Mouse (Mus musculus) liver, embryonic 13.5 days (tissue): ENCODE measurements around the gene Srrd. TPM values are rescaled to one million over a fixed set of nuclear protein-coding genes. Genes with fewer than 3 reads are reported as not detected.
A peak's percentile ranks its signal among the peaks of the same experiment; 100 is the strongest.

ENCODE experiments used
- ATAC-seq: fragments of 200-750 bp; cut with Nextera tagmentation; 2 replicates; pipeline ENCODE4 v1.8.0; 2017; ENCODE audit warnings: low read depth, mild to moderate bottlenecking, moderate number of reproducible peaks, moderate library complexity
- DNase-seq: peaks from one replicate; pipeline ENCODE4 v3.0.0; 2022
- H3K27ac ChIP-seq: fragments of 300-500 bp; sonication (generic); 2 replicates; pipeline ENCODE4 v1.5.1; 2015; ENCODE audit warnings: moderate library complexity, mild to moderate bottlenecking, inconsistent platforms
- H3K27me3 ChIP-seq: fragments of 300-500 bp; sonication (generic); 2 replicates; pipeline ENCODE4 v1.6.1; 2015; ENCODE audit warnings: mild to moderate bottlenecking, inconsistent platforms
- H3K36me3 ChIP-seq: fragments of 300-500 bp; sonication (generic); 2 replicates; pipeline ENCODE4 v1.6.1; 2015; ENCODE audit warnings: mild to moderate bottlenecking, inconsistent platforms
- H3K4me1 ChIP-seq: fragments of 300-500 bp; sonication (generic); replicated peaks from 2 replicates; pipeline ENCODE4 v1.6.1; 2015; ENCODE audit warnings: inconsistent platforms
- H3K4me2 ChIP-seq: fragments of 300-500 bp; sonication (generic); 2 replicates; pipeline ENCODE4 v1.6.1; 2015; ENCODE audit warnings: inconsistent platforms, mild to moderate bottlenecking, moderate library complexity
- H3K4me3 ChIP-seq: fragments of 300-500 bp; sonication (generic); replicated peaks from 2 replicates; pipeline ENCODE4 v1.5.1; 2015; ENCODE audit warnings: mild to moderate bottlenecking, inconsistent platforms
- H3K9ac ChIP-seq: fragments of 300-500 bp; sonication (generic); 2 replicates; pipeline ENCODE4 v1.6.1; 2015; ENCODE audit warnings: mild to moderate bottlenecking, inconsistent platforms
- H3K9me3 ChIP-seq: fragments of 300-500 bp; sonication (generic); replicated peaks from 2 replicates; pipeline ENCODE4 v1.6.1; 2016; ENCODE audit warnings: inconsistent platforms
- WGBS: fragments of 180-500 bp; shearing (Covaris S2); methylation state at CpG from one replicate; pipeline ENCODE4 v1.1.7; 2015; ENCODE audit not compliant: insufficient replicate concordance; 5-methylcytosine and 5-hydroxymethylcytosine counted together
- polyA plus RNA-seq: library from polyadenylated mRNA; unstranded; fragments of >200 nt; fragmentation: Nextera tagmentation; extraction: Ambion mirVana; gene quantifications from 2 replicates; pipeline ENCODE4 v1.2.1, GENCODE M21; 2015

Srrd gene
- polyA plus RNA-seq, 1 experiment from 2014 or later: 20.2 TPM

DNA sequence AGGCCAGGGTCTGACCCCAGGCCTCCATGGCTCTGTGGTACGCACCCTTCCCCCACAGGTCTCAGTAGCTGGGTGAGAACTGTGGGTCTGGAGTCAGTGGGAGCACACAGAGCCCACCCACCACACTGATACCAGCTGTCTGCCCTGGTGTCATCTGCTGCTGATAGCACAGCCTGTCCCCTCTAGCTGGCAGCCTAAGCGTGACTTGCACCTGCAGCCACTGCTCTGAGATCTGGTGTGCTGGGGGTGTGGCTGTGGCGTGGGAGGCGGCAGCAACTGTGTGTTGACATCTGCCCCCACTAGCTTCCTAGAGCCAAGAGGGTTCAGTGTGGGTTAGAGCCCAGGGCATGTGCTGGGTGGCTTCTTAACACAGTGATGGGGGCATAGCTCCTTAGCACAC is 33.3 kb upstream of the Srrd start:
- DNase-seq: peak; percentile 28
- no peak for ATAC-seq
- H3K27ac ChIP-seq: no peak overlapping the region
- no peak overlapping the region for H3K9ac ChIP-seq
- H3K4me2 ChIP-seq: no peak overlapping the region
- H3K36me3 ChIP-seq: peaks cover 53% of the 10 kb centered on the region
- H3K9me3 ChIP-seq: no peaks in the 10 kb centered on the region
- H3K27me3 ChIP-seq: no peaks in the 10 kb centered on the region
- H3K4me3 ChIP-seq: no peak overlapping the region
- WGBS: 57% methylated on average over 4 of the region's 4 CpGs
- 0 out of 2 replicates have a peak, but pooled peaks cover 3% of the 10 kb centered on the region for H3K4me1 ChIP-seq

DNA sequence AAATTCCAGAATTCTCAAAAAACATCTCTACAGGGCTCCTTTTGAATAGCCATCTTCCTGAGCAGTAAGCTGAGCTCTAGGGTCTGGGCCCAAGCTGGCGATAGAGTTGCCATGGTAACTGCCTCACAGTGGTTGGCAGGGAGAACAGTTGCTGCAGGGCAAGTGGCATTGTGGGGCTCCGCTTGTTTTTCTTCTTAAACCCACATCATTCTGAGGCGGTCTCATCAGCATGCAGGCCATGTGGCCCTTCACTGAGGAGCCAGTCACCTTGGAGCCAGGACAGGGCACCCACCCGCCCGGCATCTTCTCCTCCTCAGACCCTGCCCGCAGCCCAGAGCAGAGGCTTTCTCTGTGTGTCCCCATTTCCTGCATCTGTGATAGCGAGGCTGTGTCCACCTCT is 29.1 kb upstream of the Srrd start:
- Histone ChIP-seq H3K36me3 (peaks cover 79% of the 10 kb centered on the region), H3K9ac (no peak overlapping the region), H3K27me3 (no peaks in the 10 kb centered on the region), H3K4me1 (0 out of 2 replicates have a peak, but pooled peaks cover 3% of the 10 kb centered on the region), H3K27ac (no peak overlapping the region), H3K4me3 (no peak overlapping the region), H3K9me3 (no peaks in the 10 kb centered on the region), H3K4me2 (no peak overlapping the region)
- WGBS: 75% methylated on average over 7 of the region's 7 CpGs
- DNase-seq: no peak
- ATAC-seq: no peak

DNA sequence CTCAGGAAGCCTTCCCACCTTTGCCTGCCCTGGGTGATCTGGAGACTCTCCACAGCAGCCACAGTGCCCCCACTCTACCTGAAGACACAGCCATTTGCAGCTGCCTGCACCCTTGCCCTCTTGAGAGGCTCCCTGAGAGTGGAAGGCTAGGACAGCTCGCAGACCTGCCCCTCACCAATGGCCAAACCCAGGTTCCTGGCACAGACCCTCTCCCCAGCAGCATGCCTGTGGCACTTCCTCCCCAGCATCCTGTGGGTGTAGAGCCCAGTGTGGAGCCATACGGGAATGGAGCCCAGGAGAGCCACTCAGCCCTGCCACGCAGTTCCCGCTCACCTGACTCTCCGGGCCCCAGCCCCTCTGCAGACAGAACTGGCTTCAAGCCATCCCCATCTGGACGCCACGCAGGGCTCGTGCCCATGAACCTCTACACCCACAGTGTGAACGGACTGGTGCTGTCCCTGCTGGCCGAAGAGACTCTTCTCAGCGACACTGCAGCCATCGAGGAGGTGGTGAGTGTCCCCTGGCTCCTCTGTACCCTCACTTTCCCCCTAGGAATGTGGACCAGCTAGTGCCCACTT is 27.5 kb upstream of the Srrd start:
- 87% methylated on average over 12 of the region's 12 CpGs for WGBS
- no peak overlapping the region for H3K4me2 ChIP-seq
- ATAC-seq (no peak), DNase-seq (no peak)
- H3K36me3 ChIP-seq: peaks cover 84% of the 10 kb centered on the region
- no peak overlapping the region for H3K9ac ChIP-seq
- no peaks in the 10 kb centered on the region for H3K27me3 ChIP-seq
- H3K27ac ChIP-seq: no peak overlapping the region
- H3K4me3 ChIP-seq: no peak overlapping the region
- no peaks in the 10 kb centered on the region for H3K9me3 ChIP-seq
- no peaks in the 10 kb centered on the region for H3K4me1 ChIP-seq

DNA sequence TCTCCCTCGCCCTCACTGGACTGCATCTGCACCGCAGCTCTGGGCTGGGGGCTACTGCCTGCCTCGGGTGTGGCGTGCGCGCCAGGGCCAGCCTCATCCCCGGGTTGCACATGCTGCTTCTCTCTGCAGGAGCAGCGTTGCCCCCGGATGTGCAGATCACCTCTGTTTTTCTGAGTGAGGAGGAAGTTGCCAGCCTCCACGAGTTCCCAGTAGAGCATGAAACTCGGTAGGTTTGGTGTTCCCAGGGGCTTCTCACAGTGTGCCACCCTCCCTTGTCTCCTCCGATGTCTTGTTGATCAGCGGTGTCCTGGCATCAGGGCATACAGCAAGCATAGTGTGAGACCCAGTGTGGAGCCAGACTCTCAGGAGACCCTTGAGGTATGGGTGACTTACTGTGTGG is 26.5 kb upstream of the Srrd start:
- ATAC-seq (no peak), DNase-seq (no peak)
- no peak overlapping the region for H3K9ac ChIP-seq
- no peaks in the 10 kb centered on the region for H3K27me3 ChIP-seq
- no peak overlapping the region for H3K4me3 ChIP-seq
- no peak overlapping the region for H3K27ac ChIP-seq
- H3K9me3 ChIP-seq: no peaks in the 10 kb centered on the region
- no peak overlapping the region for H3K4me2 ChIP-seq
- H3K4me1 ChIP-seq: no peaks in the 10 kb centered on the region
- H3K36me3 ChIP-seq: peaks cover 84% of the 10 kb centered on the region
- 84% methylated on average over 13 of the region's 13 CpGs for WGBS

DNA sequence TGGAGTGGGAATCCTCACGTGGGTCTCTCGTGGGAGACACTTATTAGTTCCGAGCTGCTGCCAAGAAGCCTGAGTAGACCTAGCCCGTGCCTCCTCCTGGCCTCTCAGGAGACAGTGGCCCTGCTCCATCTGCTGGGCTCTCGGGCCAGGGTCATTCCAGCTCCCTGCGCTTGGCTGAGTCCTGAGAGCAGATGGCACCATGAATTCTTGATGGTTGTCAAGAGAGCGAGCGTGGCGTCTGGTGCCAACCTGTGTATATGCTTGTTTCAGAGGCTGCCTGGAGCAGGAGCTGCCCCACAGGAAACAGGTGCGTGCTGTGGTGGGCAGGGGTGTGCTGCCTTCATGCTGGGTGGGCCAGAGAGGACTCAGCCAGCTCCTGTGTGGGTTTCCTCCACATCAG is 25.8 kb upstream of the Srrd start:
- Histone ChIP-seq H3K27me3 (no peaks in the 10 kb centered on the region), H3K36me3 (peaks cover 86% of the 10 kb centered on the region), H3K9ac (no peak overlapping the region), H3K4me3 (no peak overlapping the region), H3K9me3 (no peaks in the 10 kb centered on the region), H3K4me2 (no peak overlapping the region), H3K4me1 (peaks cover 3% of the 10 kb centered on the region; the same call in 1 of the 2 replicates), H3K27ac (no peak overlapping the region)
- ATAC-seq: no peak
- DNase-seq: no peak
- 79% methylated on average over 10 of the region's 10 CpGs for WGBS

DNA sequence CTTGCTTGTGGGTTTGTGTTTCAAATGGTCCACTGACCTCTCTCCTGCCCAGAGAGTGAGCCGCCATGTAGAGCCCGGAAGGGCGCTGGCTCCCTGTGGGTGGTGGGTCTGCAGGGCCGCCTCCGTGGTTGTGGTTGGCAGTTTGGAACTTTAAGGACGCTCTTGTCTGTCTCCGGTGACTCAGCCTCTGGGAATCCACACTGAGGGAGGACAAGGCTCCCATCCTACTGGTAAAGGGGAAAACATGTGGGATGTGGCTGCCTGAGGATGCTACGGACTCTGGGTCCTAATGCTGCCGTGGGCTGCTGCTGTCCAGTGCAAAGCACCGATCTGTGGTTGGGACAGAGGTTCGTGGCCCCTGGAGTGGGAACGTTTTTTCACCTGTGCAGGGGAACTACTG is 25.1 kb upstream of the Srrd start:
- no peak overlapping the region for H3K9ac ChIP-seq
- H3K4me1 ChIP-seq: peaks cover 10% of the 10 kb centered on the region
- DNase-seq: no peak
- H3K9me3 ChIP-seq: no peaks in the 10 kb centered on the region
- no peaks in the 10 kb centered on the region for H3K27me3 ChIP-seq
- WGBS: 68% methylated on average over 12 of the region's 12 CpGs
- no peak for ATAC-seq
- H3K27ac ChIP-seq: no peak overlapping the region
- peaks cover 86% of the 10 kb centered on the region for H3K36me3 ChIP-seq
- H3K4me2 ChIP-seq: no peak overlapping the region
- no peak overlapping the region for H3K4me3 ChIP-seq

DNA sequence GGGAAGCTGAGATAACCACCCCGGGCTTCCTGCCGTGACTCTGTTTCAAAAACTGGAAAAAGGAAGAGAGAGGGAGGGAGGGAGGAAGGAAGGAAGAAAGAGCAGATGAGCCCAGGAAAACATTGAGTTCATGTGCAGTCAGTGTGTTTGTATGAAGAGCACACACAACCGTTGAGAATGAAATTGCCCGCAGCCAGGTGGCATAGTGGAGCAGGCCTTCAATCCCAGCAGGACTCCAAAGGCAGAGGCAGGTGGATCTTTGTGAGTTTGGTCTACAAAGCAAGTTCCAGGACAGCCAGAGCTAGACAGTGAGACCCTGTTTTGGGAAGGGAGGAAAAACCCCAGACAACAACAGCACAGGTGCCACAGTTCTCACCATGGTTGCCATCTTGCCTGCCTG is 24.5 kb upstream of the Srrd start:
- Histone ChIP-seq H3K4me3 (no peak overlapping the region), H3K27me3 (no peaks in the 10 kb centered on the region), H3K36me3 (peaks cover 82% of the 10 kb centered on the region), H3K9ac (no peak overlapping the region), H3K4me1 (peaks cover 15% of the 10 kb centered on the region), H3K4me2 (no peak overlapping the region), H3K27ac (no peak overlapping the region), H3K9me3 (no peaks in the 10 kb centered on the region)
- ATAC-seq (no peak), DNase-seq (no peak)
- WGBS: 78% methylated on average over 4 of the region's 4 CpGs

DNA sequence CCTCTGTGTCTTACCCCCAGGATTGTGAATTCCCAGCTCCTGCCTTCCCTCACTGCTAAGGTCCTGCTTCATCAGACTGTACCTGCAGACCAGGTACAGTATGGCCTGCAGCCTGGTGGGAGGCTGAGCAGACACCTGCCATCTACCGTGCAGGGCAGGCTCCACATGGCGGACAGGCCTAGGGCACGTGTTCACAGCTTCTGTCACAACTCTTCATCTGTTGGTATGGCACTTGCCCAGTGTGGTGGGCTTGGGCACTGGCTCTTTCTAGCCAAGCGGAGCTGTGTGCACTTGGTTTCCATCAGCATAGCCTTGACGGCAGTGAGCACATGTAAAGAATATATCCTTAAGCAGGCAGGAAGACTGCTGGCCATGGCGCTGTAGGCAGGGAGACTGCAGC is 24.0 kb upstream of the Srrd start:
- peaks cover 3% of the 10 kb centered on the region; the same call in 1 of the 2 replicates for H3K9me3 ChIP-seq
- no peak overlapping the region for H3K9ac ChIP-seq
- DNase-seq (no peak), ATAC-seq (no peak)
- H3K36me3 ChIP-seq: peaks cover 84% of the 10 kb centered on the region
- no peak overlapping the region for H3K4me3 ChIP-seq
- H3K4me1 ChIP-seq: peaks cover 15% of the 10 kb centered on the region
- H3K27me3 ChIP-seq: no peaks in the 10 kb centered on the region
- H3K27ac ChIP-seq: no peak overlapping the region
- WGBS: 75% methylated on average over 6 of the region's 6 CpGs
- H3K4me2 ChIP-seq: no peak overlapping the region

DNA sequence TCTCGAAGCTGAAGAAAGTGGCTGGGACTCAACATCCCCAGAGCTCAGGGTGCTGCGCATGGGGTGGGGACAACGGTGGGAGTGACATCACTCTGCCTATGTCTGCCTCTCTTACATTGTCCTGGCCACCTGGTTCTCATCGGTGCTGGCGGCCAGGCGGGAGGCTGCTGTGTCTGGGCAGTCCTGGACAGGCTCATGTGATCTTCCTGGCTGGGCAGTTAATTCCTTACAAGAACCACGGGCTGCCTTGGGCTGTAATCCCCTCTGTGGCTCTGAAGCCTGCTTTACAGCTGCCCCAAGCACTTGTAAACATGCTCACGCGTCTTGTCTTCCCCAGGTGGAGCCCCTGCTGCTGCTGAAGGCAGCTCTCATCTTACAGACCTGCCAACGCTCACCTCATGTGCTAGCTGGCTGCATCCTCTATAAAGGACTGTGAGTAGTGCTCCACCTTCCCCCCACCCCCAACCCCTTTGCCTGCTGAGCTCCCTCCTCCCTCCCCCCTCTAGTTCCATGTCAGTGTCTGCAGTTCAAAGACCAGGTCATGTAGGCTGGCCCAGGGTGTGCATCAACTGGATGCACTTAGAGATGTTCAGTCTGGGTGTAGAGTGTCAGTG is 21.5 kb upstream of the Srrd start:
- Histone ChIP-seq H3K9ac (no peak overlapping the region), H3K36me3 (peaks cover 62% of the 10 kb centered on the region), H3K27me3 (no peaks in the 10 kb centered on the region), H3K4me3 (no peak overlapping the region), H3K27ac (no peak overlapping the region), H3K4me2 (no peak overlapping the region), H3K9me3 (peaks cover 6% of the 10 kb centered on the region; the same call in 1 of the 2 replicates), H3K4me1 (peaks cover 27% of the 10 kb centered on the region)
- DNase-seq (no peak), ATAC-seq (no peak)
- 73% methylated on average over 10 of the region's 10 CpGs for WGBS

DNA sequence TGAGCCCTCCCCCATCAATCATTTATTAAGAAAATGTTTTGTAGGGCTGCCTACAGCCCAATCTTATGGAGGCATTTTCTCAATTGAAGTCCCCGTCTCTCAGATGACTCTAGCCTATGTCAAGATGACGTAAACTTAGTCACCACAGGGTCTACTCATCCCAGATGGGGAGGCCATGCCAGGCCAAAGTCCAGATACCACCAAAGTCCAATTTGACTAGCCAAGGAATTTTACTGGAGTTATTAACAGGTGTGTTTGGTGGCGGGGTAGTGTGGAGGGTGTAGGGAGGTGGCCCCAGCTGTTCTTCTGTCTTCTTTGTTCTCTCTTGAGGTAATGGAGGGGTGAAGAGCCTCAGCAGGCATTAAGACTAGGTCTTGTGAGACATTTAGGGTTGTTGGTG is 17.2 kb upstream of the Srrd start:
- Histone ChIP-seq H3K9ac (peak overlapping the region; percentile 44; the same call in 1 of the 2 replicates), H3K36me3 (peaks cover 50% of the 10 kb centered on the region), H3K4me3 (no peak overlapping the region), H3K9me3 (peaks cover 6% of the 10 kb centered on the region; the same call in 1 of the 2 replicates), H3K27me3 (no peaks in the 10 kb centered on the region), H3K4me2 (peak overlapping the region; percentile 52), H3K27ac (peak overlapping the region; percentile 88), H3K4me1 (peaks cover 64% of the 10 kb centered on the region)
- ATAC-seq (no peak), DNase-seq (no peak)
- WGBS: 71% methylated on average over 3 of the region's 3 CpGs

DNA sequence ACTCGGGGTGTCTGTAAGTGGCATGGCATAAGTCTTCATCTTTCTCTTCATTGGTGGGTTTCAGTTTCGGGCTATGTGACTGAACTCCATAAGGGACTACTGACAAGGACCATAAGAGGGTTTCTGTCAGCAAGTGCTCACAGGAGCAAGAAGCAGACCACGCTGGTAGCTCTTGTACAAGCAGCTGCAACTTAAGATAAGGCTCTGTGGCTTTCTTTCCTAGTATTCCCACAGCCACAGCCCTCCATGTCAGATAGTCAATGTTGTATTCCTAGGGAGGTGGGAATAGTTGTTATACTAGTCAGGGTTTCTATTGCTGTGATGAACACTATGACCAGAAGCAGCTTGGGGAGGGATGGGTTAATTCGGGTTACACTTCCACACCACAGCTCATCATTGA is 16.7 kb upstream of the Srrd start:
- H3K4me1 ChIP-seq: peaks cover 65% of the 10 kb centered on the region
- DNase-seq (peak; percentile 63), ATAC-seq (peak; percentile 91)
- H3K9me3 ChIP-seq: peaks cover 6% of the 10 kb centered on the region; the same call in 1 of the 2 replicates
- 22% methylated on average over 4 of the region's 4 CpGs for WGBS
- peak overlapping the region; percentile 28; the same call in 1 of the 2 replicates for H3K4me3 ChIP-seq
- peak overlapping the region; percentile 62 for H3K9ac ChIP-seq
- peaks cover 48% of the 10 kb centered on the region for H3K36me3 ChIP-seq
- no peaks in the 10 kb centered on the region for H3K27me3 ChIP-seq
- peak overlapping the region; percentile 52 for H3K4me2 ChIP-seq
- peak overlapping the region; percentile 88 for H3K27ac ChIP-seq

DNA sequence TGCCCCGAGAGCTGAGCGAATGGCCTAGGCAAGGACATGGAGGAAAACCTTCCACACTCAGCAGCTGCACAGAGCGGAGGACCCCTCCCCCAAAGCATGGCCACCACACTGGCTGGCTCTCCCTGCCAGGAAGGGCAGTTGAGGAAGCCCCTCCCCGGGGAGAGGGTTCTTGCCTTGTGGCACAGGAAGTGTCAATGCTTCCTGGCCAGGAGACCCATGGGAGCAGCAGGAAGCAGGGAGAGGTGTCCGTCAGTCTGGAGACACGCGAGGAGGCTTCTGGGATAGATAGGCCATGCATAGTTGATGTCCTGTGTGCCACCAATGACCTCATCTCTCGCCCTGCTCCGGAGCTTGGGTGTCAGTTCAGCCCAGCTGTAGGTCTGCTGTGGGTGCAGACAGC is 13.5 kb upstream of the Srrd start:
- Histone ChIP-seq H3K4me3 (no peak overlapping the region), H3K9me3 (no peaks in the 10 kb centered on the region), H3K4me1 (peaks cover 50% of the 10 kb centered on the region), H3K27me3 (no peaks in the 10 kb centered on the region), H3K4me2 (no peak overlapping the region), H3K9ac (no peak overlapping the region), H3K27ac (no peak overlapping the region; the same call in 1 of the 2 replicates), H3K36me3 (peaks cover 43% of the 10 kb centered on the region)
- WGBS: 59% methylated on average over 9 of the region's 9 CpGs
- no peak for DNase-seq
- ATAC-seq: no peak
